Mouse (Mus musculus) embryonic facial prominence, embryonic 11.5 days (tissue): ENCODE results near the gene Glis3. TPM values are rescaled to one million over a fixed set of nuclear protein-coding genes. Genes with fewer than 3 reads are reported as not detected.

Experiments used
- ATAC-seq: fragments of 200-750 bp; cut with Nextera tagmentation; replicated peaks from 2 replicates; pipeline ENCODE4 v1.8.0; 2017; ENCODE audit warnings: low read depth; ENCODE audit not compliant: insufficient number of reproducible peaks, low FRiP score, low TSS enrichment
- DNase-seq: peaks from one replicate; pipeline ENCODE4 v3.0.0-alpha.2; 2015; ENCODE audit warnings: low spot score
- H3K27ac ChIP-seq: fragments of 300-500 bp; sonication (generic); replicated peaks from 2 replicates; pipeline ENCODE4 v1.5.1; 2014; ENCODE audit warnings: mild to moderate bottlenecking, low read depth, low read length, control low read depth
- H3K27me3 ChIP-seq: fragments of 300-500 bp; sonication (generic); 2 replicates; pipeline ENCODE4 v1.6.1; 2014; ENCODE audit warnings: mild to moderate bottlenecking, low read length, moderate library complexity, mixed read lengths; ENCODE audit not compliant: control insufficient read depth, insufficient read depth
- H3K36me3 ChIP-seq: fragments of 300-500 bp; sonication (generic); replicated peaks from 2 replicates; pipeline ENCODE4 v1.6.1; 2014; ENCODE audit warnings: low read depth, mild to moderate bottlenecking, low read length, moderate library complexity, mixed read lengths; ENCODE audit not compliant: control insufficient read depth, insufficient read depth
- H3K4me1 ChIP-seq: fragments of 300-500 bp; sonication (generic); 2 replicates; pipeline ENCODE4 v1.6.1; 2014; ENCODE audit warnings: low read length, mixed read lengths; ENCODE audit not compliant: control insufficient read depth, insufficient read depth
- H3K4me2 ChIP-seq: fragments of 300-500 bp; sonication (generic); 2 replicates; pipeline ENCODE4 v1.6.1; 2014; ENCODE audit warnings: low read depth, mild to moderate bottlenecking, control low read depth, low read length, moderate library complexity
- H3K4me3 ChIP-seq: fragments of 300-500 bp; sonication (generic); 2 replicates; pipeline ENCODE4 v1.5.1; 2014; ENCODE audit warnings: low read depth, low read length, control low read depth
- H3K9ac ChIP-seq: fragments of 300-500 bp; sonication (generic); replicated peaks from 2 replicates; pipeline ENCODE4 v1.6.1; 2014; ENCODE audit warnings: mild to moderate bottlenecking, control low read depth, low read length
- H3K9me3 ChIP-seq: fragments of 300-500 bp; sonication (generic); replicated peaks from 2 replicates; pipeline ENCODE4 v1.6.1; 2016; ENCODE audit warnings: mild to moderate bottlenecking, low read length, inconsistent platforms, mixed read lengths; ENCODE audit not compliant: control insufficient read depth
- WGBS: fragments of 180-500 bp; shearing (Covaris S2); extraction: QIAGEN DNeasy Blood & Tissue Kit; methylation state at CpG from one replicate; pipeline ENCODE4 v1.1.7; 2014; 5-methylcytosine and 5-hydroxymethylcytosine counted together
- polyA plus RNA-seq: library from polyadenylated mRNA; unstranded; fragments of >200 nt; fragmentation: Nextera tagmentation; extraction: Ambion mirVana; gene quantifications from 2 replicates; pipeline ENCODE4 v1.2.1, GENCODE M21; 2014

Gene Glis3
- polyA plus RNA-seq, 1 experiment from 2014 or later: 2.0 TPM

- Histone ChIP-seq H3K9me3 (no peaks in the 10 kb centered on the region), H3K4me1 (no peaks in the 10 kb centered on the region), H3K27ac (no peak overlapping the region), H3K9ac (no peak overlapping the region), H3K36me3 (no peaks in the 10 kb centered on the region), H3K27me3 (no peaks in the 10 kb centered on the region), H3K4me2 (no peak overlapping the region), H3K4me3 (no peak overlapping the region)
- ATAC-seq (no peak), DNase-seq (no peak)
- 73% methylated on average over 2 of the region's 2 CpGs for WGBS
Observed at GRCm38 (mm10) chr19:28374524-28374923, 305.4 kb downstream of the Glis3 start.

GRCm38 (mm10) chr19:28368215-28368614 is 311.7 kb downstream of the Glis3 start:
- 67% methylated on average over 4 of the region's 4 CpGs for WGBS
- no peak overlapping the region for H3K4me3 ChIP-seq
- ATAC-seq (no peak), DNase-seq (no peak)
- no peak overlapping the region for H3K4me2 ChIP-seq
- H3K27ac ChIP-seq: no peak overlapping the region
- no peak overlapping the region for H3K9ac ChIP-seq
- no peaks in the 10 kb centered on the region for H3K36me3 ChIP-seq
- H3K27me3 ChIP-seq: no peaks in the 10 kb centered on the region
- H3K9me3 ChIP-seq: no peaks in the 10 kb centered on the region
- no peaks in the 10 kb centered on the region for H3K4me1 ChIP-seq

DNA sequence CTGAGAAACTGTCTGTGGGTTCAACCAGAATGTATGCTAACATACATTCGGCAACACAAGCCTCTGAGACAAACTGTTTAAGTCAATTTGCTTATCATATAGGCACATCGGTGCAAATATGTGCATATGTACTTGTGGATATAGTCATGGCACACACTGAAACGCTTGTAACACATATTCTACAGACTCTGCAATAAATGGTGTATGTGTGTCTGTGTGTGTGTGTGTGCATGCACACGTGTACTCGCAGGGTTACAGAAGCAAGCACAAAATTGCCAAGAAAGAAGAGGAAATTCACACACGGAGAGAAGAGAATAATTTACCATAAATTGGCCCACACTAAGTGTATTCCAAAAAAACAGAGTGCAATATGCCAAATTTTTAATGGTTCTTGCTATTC is 312.6 kb downstream of the Glis3 start:
- no peaks in the 10 kb centered on the region for H3K27me3 ChIP-seq
- no peaks in the 10 kb centered on the region for H3K4me1 ChIP-seq
- no peak overlapping the region for H3K4me3 ChIP-seq
- WGBS: 90% methylated on average over 6 of the region's 6 CpGs
- no peaks in the 10 kb centered on the region for H3K36me3 ChIP-seq
- no peak overlapping the region for H3K9ac ChIP-seq
- no peak for ATAC-seq
- no peak overlapping the region for H3K27ac ChIP-seq
- DNase-seq: no peak
- H3K9me3 ChIP-seq: no peaks in the 10 kb centered on the region
- H3K4me2 ChIP-seq: no peak overlapping the region

DNA sequence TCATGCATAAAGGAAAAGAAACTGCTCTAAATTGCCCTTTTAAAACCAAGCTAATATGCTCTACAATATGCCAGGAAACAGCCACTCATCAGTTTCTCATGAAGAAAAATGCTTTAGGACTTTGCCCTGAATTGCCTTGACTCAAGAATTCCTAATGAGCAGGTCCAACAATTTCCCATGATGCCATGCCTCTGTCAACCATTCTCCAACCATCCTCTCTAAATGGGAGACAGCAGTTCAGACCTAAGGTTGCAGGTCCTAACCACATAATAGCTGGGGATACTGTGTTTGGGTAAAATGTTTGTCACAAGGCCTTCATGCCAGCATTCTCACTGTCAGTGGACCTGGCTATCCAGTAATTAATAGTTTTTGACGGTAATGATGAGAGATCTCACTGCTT is 313.1 kb downstream of the Glis3 start:
- no peak for DNase-seq
- ATAC-seq: no peak
- no peaks in the 10 kb centered on the region for H3K4me1 ChIP-seq
- H3K27me3 ChIP-seq: no peaks in the 10 kb centered on the region
- no peak overlapping the region for H3K4me2 ChIP-seq
- H3K36me3 ChIP-seq: no peaks in the 10 kb centered on the region
- 93% methylated on average over 1 of the region's 1 CpGs for WGBS
- no peaks in the 10 kb centered on the region for H3K9me3 ChIP-seq
- no peak overlapping the region for H3K4me3 ChIP-seq
- no peak overlapping the region for H3K9ac ChIP-seq
- no peak overlapping the region for H3K27ac ChIP-seq

DNA sequence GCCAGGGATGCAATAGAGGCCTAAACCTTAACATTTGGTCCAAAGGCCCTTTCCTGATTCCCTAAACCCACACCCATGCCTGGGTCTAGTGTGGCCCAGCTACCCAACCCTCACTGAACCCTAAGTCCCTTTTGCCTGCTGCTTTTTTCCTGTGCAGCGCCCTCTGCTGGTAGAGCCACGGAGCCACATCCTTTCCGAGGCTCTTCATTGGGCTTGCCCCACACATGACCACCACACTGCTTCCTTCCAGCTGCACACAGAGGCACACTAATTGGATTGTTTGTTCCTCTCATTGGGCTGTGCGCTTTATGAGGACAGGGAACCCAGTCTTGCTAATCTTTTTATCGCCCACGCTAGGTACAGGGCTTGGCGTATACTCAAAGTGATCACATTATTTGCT is 314.0 kb downstream of the Glis3 start:
- no peaks in the 10 kb centered on the region for H3K4me1 ChIP-seq
- no peaks in the 10 kb centered on the region for H3K27me3 ChIP-seq
- H3K4me2 ChIP-seq: no peak overlapping the region
- 43% methylated on average over 7 of the region's 7 CpGs for WGBS
- H3K9ac ChIP-seq: no peak overlapping the region
- H3K27ac ChIP-seq: no peak overlapping the region
- no peaks in the 10 kb centered on the region for H3K36me3 ChIP-seq
- no peaks in the 10 kb centered on the region for H3K9me3 ChIP-seq
- ATAC-seq (no peak), DNase-seq (peak; percentile 52)
- H3K4me3 ChIP-seq: no peak overlapping the region

DNA sequence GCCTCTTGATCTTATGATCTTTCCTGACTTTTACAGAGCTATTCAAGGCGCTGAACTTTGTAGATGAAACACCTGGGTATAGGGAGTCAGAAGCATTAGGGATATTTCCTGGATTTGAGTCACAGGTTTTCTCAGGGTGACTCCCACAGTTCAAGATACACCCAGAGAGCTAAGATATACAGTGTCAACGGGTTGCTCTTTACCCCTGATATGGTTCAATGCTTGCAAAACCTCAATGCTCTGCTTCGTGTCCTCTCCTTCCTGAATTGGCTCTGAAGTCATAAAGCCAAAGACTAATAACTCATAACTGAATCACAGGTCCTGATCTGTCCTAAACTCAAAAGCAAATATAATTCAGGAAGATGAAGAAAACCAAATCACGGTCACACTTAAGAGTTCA is 319.0 kb downstream of the Glis3 start:
- no peak for DNase-seq
- WGBS: 87% methylated on average over 4 of the region's 4 CpGs

DNA sequence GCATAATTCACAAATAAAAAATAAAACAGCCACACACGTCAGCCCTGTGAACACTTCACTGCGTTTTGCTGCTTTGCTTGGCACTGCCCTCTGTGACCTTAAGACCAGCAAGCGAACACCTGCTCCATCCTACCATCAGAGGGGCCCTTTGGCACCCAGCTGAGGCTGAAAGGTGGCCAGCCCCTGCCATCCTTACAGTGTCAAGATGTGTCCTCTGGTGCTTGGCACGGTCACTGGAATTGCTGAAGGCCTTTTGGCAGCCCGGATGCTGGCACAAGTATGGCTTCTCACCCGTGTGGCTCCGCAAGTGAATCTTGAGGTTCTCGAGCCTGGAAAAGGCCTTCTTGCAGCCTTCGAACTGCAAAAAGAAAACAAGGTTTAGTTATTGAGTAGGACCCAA is 322.3 kb downstream of the Glis3 start:
- Histone ChIP-seq H3K4me1 (no peaks in the 10 kb centered on the region), H3K27me3 (no peaks in the 10 kb centered on the region), H3K4me3 (no peak overlapping the region), H3K4me2 (no peak overlapping the region), H3K36me3 (no peaks in the 10 kb centered on the region), H3K27ac (no peak overlapping the region), H3K9me3 (no peaks in the 10 kb centered on the region), H3K9ac (no peak overlapping the region)
- 84% methylated on average over 9 of the region's 9 CpGs for WGBS
- DNase-seq: no peak
- no peak for ATAC-seq

More for the DNA sequence above, 319.0 kb downstream of the Glis3 start:
- Histone ChIP-seq H3K27me3 (no peaks in the 10 kb centered on the region), H3K4me1 (no peaks in the 10 kb centered on the region), H3K9me3 (no peaks in the 10 kb centered on the region), H3K36me3 (no peaks in the 10 kb centered on the region), H3K4me2 (no peak overlapping the region), H3K27ac (no peak overlapping the region), H3K4me3 (no peak overlapping the region), H3K9ac (no peak overlapping the region)
- ATAC-seq: no peak

DNA sequence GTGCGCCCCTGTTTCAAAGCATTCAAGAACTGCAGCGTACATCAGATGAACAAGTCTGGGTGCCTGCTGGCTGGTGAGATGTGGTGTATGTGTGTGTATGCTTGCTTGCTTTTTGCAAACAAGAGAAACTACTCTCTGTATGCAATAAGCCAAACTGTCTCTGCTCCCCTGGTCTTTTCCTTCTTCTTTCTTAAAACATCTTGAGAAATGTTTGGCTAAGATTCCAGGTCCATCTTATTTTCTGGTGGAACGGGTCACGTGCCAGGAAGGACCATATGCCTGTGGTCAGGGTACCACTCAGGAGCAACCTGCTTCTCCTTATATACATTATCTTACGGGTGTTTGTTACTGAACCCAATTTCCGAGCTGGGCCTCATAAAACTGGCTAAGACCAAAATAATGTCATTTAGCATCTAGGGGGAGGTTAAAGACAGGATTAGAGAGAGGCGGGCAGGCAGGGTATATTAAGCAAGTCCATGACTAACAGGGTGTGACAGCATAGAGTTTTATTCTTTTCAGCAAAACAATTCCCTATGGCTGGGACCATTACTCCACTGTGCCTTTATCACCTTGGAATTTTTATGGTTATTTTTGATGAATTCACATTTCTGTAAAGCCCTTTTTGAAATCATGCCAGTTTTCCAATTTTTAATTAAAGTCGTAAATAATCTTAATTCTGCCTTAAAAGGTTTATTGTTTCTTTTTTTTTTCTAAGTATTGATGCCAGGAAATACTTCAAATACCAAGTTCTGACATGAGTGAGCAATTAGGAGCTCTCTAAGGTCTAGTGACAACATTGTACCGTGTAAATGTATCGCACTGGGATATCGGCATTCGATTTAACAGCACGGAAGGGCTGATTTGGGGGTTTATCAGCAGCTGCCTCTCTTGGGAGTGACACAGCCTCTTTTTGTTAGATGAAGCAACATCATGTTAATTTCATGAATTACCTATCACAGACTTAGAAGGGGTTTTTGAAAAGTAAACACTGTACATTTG is 328.5 kb downstream of the Glis3 start:
- ATAC-seq (no peak), DNase-seq (no peak)
- H3K36me3 ChIP-seq: no peaks in the 10 kb centered on the region
- no peaks in the 10 kb centered on the region for H3K4me1 ChIP-seq
- no peak overlapping the region for H3K4me2 ChIP-seq
- no peaks in the 10 kb centered on the region for H3K9me3 ChIP-seq
- 62% methylated on average over 13 of the region's 13 CpGs for WGBS
- H3K27ac ChIP-seq: no peak overlapping the region
- no peaks in the 10 kb centered on the region for H3K27me3 ChIP-seq
- H3K4me3 ChIP-seq: no peak overlapping the region
- H3K9ac ChIP-seq: no peak overlapping the region
